Mouse (Mus musculus) c-Kit-positive CD71-positive TER-119-positive erythroid progenitor cells, embryonic 14.5 days (primary cell): Measurements from ENCODE around the gene Hamp.

Experiments used
- DNase-seq: peaks from one replicate; pipeline ENCODE4 v3.0.0-alpha.2; 2013; ENCODE audit warnings: low spot score

Gene Hamp

GRCm38 (mm10) chr7:30943909-30944635 lies at the start of gene Hamp:
Gene Hamp, minus strand, starts transcription at chr7:30944032.
- DNase-seq = no peak

GRCm38 (mm10) chr7:30992148-30992547 lies 48.3 kb upstream of the Hamp start:
- no peak for DNase-seq

- no peak for DNase-seq
Measured at GRCm38 (mm10) chr7:30988519-30989162, 44.8 kb upstream of the Hamp start.

GRCm38 (mm10) chr7:30985357-30985756 lies 41.5 kb upstream of the Hamp start:
- DNase-seq = no peak

- DNase-seq = no peak
Measured at GRCm38 (mm10) chr7:30981703-30982102, 37.9 kb upstream of the Hamp start.

DNA sequence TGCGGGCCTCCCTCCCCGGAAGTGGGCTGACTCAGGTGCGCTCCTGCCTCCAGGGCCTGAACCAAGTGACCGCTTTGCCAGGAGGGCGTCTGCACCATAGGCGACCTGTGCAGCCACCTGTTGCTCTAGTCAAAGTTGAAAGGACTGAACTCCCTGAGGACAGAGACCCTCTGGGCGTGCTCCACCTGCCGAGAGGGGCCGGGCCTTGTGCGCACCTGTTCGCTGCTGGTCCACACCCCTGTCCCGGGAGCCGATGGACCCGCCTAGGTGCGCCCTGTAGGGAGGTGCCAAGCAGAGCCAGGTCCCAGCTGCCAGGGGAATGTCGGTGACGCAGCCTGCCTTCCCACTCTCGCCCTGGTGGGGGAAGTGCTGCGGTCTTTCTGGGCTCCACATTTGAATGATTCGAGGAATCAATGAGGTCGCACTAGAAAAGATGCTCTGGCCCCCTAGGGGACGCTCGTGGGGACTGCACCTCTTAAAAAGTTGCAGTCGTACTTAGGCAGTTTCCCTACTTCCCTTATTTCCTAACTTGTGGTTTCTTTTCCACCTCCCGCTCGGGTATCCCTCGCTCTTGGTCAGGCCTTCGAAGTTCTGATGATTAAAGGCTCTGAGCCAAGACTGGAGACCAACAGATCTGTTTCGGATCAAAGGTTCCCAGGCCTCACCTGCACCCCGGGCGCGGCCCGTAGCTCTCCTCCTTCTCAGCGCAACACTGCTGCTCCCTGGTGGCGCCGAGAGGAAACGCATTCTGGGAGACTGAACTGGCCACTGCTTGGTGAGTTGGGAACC lies 29.9 kb upstream of the Hamp start, which contains the start of gene Fam187b:
Gene Fam187b (plus strand): TSS at position 290 of the 789 bp plus-strand sequence.
- DNase-seq = peak; percentile 79

GRCm38 (mm10) chr7:30973251-30973500 lies 29.3 kb upstream of the Hamp start, which contains the start of gene Lsr:
Gene Lsr, minus strand, starts transcription at chr7:30973464.
- no peak for DNase-seq

DNA sequence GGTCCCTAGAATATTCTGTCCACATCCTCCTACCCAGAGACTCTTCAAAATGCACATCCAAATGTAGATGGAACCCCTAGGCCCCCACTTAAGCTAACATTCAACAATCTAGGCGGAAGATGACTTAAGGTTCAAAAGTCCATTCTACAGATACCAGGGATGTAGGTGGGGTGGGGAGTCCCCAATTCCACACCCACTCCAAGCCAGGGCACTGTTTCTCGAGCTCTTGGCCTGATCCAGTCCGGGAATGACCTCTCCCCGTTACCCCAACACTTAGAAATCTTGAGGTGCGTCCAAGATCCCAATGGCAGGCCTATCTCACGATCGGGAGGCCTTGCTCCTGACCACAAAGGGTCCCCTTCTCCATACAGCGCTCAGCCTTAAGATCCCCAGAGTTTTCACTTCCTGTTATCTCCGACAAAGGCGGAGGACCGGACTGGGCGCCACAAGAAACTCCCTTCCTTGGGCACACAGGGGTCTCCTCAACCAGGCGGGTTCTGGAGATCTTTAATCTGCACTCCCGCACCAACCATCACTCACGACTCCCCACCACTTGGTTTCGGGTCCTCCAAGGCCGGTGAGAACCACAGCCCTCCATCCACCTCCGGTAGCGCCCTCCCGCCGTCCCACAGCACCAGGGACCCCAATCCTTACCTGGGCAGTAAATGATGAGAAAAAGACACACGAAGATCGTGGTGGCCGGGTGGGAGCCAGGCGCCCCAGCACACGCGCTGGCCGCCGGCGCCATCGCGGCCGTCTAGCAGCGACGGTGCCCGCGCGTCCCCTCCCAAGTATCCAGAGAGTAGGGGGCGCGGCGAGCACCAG lies 28.8 kb upstream of the Hamp start:
- no peak for DNase-seq

- DNase-seq = no peak
Measured at GRCm38 (mm10) chr7:30971901-30972300, 28.1 kb upstream of the Hamp start.

DNA sequence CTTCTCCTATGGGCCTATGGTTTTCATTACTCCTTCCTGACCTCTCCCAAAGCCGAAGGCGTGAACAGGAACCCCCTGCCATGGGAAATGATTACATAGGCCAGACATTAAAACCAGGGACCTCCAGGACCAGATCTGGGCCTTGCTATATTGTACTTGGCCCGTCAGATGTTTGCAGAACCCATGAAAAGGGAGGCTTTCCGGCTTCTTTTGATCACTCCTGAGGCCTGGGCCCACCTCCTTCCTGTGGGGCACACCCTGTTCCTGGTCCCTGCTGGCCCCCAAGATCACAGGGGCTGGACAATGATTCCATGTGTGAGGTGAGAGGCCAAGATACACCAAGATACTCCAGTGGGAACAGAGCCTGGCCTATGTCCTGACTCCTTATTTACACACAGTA lies 25.3 kb upstream of the Hamp start:
- no peak for DNase-seq

GRCm38 (mm10) chr7:30968611-30969010 lies 24.8 kb upstream of the Hamp start:
- DNase-seq = no peak

GRCm38 (mm10) chr7:30966657-30967056 lies 22.8 kb upstream of the Hamp start:
- no peak for DNase-seq

- no peak for DNase-seq
Measured at GRCm38 (mm10) chr7:30965677-30966076, 21.8 kb upstream of the Hamp start.

DNA sequence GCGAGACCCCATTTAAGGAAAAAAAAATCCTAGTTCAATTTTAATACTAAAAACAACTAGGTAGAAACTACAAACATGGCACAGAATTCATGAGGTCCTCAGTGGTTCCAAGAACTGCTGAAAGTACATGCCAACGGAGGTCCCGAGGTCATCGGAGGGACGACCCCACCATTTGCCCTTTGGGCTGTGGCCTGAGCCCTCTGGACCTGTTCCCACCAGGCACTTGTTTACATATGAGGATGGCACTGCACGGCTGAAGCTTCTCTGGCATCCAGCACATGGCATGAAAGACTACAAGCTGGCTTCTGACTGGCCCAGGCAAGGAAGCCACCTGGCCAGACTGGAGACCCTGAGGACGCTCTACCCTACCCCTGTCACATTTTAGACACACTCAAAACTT lies 20.5 kb upstream of the Hamp start:
- DNase-seq = no peak

GRCm38 (mm10) chr7:30962862-30963261 lies 19.0 kb upstream of the Hamp start:
- DNase-seq = no peak

DNA sequence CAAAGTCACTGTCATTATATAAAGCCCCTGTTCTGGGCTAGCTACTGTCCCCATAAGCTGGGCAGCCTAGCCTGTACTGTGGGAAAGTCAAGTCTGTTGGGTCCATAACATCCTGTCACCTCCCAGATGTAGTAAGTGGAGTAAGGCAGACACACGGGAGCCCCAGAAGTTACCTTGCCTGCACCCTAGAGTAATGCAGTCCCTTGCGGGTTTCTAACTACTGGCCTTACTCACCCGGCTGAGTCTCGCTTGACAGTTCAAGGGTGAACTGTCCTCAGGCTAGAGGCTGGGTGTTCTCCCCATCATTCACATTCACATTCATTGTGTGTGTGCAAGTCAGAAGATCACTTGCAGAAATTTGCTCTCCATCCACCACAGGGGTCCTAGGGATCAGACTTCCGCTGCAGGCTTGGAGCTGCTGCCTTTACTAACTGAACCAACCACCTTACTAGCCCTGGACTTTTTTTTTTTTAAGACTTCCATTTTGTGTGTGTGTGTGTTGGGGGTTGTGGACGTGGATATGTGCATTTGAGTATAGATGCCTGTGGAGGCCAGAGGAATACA lies 16.0 kb upstream of the Hamp start:
- DNase-seq = no peak

DNA sequence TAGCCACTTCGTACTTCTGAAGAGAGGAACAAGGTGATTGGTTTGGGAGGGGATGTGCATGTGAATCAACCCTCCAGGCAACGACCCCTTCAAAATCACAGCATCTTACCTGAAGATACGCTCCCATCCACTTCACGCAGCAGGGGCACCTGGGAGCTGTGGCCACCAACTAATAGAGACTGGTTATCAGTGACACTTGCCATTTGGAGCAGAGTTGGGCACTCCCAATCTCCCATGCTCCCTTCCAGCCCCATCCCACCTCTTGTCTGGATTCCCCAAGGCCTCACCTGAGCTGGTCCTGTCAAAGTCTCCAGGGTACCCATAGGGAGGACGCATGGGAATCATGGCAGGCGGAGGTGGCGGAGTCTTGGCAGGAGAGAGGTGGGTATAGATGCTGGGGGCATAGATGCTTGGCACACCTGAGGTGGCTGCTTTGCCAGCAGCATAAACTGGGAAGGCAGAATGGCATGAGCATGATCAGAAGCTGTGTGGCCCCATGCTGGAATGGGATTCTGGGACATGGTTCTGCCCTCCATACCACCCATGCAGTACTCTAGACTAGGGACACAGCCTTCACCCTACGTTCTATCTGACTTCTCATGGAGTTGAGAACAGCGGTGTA lies 15.1 kb upstream of the Hamp start:
- no peak for DNase-seq

DNA sequence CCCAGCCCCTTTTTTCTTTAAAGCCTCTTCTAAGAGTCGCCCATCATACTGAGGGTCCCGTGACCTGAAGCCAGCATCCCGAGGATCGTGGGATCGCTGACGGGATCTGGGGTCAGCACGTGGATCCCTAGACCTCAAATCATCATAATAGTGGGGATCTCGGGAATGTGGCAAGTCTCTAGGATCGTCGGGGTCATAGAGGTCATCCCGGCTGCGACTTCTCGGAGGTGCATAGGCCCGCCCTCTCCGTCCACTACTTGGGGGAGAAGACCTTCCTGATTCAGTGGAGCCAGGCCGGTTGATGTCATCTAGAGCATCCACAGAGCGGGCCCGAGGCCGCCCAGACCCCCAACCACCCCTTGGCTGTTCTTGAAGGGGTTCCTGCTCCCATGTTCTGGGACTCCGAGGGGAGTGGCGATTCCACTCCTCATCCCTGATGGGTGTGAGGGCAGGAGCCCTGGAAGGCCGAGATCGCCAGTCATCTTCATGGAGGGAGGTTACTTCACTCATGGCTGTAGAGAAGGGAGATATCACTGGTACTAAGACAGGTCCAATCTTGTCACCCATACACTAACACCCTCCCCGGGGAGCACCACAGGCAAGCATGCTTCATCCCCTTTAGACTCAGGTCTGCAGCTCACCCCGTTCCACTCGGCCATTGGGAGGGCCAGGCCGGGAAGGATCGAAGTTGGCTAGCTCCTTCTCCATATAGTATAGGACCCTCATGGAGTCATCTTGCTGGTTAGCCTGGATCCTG lies 14.5 kb upstream of the Hamp start:
- DNase-seq = no peak

GRCm38 (mm10) chr7:30957367-30957783 lies 13.5 kb upstream of the Hamp start:
- DNase-seq = peak; percentile 87

DNA sequence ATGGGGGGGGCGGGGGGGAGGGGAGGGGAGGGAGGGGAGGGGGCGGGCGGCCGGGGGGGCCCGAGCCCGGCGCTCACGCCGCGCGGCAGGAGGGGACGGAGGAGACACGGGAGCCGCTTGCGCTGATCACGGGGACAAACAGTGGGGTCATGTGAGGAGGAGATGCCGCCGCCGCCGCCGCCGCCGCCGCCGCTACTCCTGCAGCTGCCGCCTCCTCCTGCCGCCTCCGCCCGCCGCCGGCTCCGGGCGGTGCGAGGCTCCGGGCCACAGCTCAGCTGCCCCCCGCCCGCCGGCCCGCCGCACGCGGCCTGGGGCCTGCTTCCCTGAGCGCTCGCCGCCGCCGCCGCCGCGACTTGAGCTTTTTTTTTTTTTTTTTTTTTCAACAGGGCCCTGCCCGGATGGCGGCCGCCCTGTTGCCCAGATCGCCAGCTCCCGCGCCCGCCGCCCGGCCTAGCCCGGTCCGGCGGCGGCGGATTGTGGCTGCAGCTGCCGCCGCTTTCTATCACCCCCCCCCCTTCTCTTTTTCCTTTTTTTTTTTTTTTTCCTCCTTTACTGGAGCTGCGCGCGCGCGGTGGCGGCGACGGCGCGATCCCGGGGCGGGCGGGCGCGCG lies 13.0 kb upstream of the Hamp start, which contains the start of gene Usf2:
Gene Usf2 (minus strand): TSS at position 48 of the 611 bp plus-strand sequence.
- DNase-seq = peak; percentile 43
